ENCODE assay signal across 10 mouse cellular contexts in genomic region chr15:18190490-18190889, GRCm38 (mm10).
"Had no signal": no experiment of that assay in that cellular context is flagged by ENCODE, and none has a peak within 500 bp of the region (broad histone marks: within the 10 kb centered on the region; RNA-seq: fewer than 3 reads in every experiment).

No protein-coding gene starts in this region.

- DNase-seq: kidney, postnatal 36 days; liver, embryonic 13.5 days; thymus, adult 18-20 months; thymus, postnatal 36 days had no signal

- ATAC-seq: lung, postnatal 0 days had no signal

- H3K9ac ChIP-seq: liver, embryonic 13.5 days; lung, embryonic 14.5 days; midbrain, embryonic 13.5 days had no signal

- H3K27ac ChIP-seq: left cerebral cortex, adult 2 months; liver, embryonic 13.5 days; macrophage had no signal

- H3K4me3 ChIP-seq: left cerebral cortex, adult 2 months; liver, embryonic 13.5 days; midbrain, embryonic 13.5 days; myocyte had no signal

- H3K4me2 ChIP-seq: liver, embryonic 13.5 days; lung, embryonic 14.5 days; midbrain, embryonic 13.5 days had no signal

- H3K36me3 ChIP-seq: liver, embryonic 13.5 days; midbrain, embryonic 13.5 days had no signal

- H3K4me1 ChIP-seq: liver, embryonic 13.5 days had no signal

- H3K9me3 ChIP-seq: liver, embryonic 13.5 days; midbrain, embryonic 13.5 days had no signal

- H3K27me3 ChIP-seq: liver, embryonic 13.5 days; midbrain, embryonic 13.5 days had no signal
